Mouse (Mus musculus) forebrain, postnatal 0 days (tissue): ENCODE data around the gene H6pd. TPM values are rescaled to one million over a fixed set of nuclear protein-coding genes. Genes with fewer than 3 reads are reported as not detected.

Experiments used
- ATAC-seq: fragments of 200-750 bp; cut with Nextera tagmentation; 2 replicates; pipeline ENCODE4 v1.8.0; 2017; ENCODE audit warnings: mild to moderate bottlenecking, moderate library complexity
- DNase-seq: peaks from one replicate; pipeline ENCODE4 v3.0.0-alpha.2; 2015
- H3K27ac ChIP-seq: fragments of 300-500 bp; sonication (generic); 2 replicates; pipeline ENCODE4 v1.5.1; 2014; ENCODE audit warnings: low read depth, mild to moderate bottlenecking, antibody characterized with exemption, low read length, moderate library complexity, mixed read lengths
- H3K27me3 ChIP-seq: fragments of 300-500 bp; sonication (generic); 2 replicates; pipeline ENCODE4 v1.6.1; 2014; ENCODE audit warnings: mild to moderate bottlenecking, low read length, mixed read lengths; ENCODE audit not compliant: insufficient read depth
- H3K36me3 ChIP-seq: fragments of 300-500 bp; sonication (generic); 2 replicates; pipeline ENCODE4 v1.6.1; 2014; ENCODE audit warnings: mild to moderate bottlenecking, moderate library complexity; ENCODE audit not compliant: insufficient read depth
- H3K4me1 ChIP-seq: fragments of 300-500 bp; sonication (generic); 2 replicates; pipeline ENCODE4 v1.6.1; 2014; ENCODE audit warnings: antibody characterized with exemption; ENCODE audit not compliant: insufficient read depth
- H3K4me2 ChIP-seq: fragments of 300-500 bp; sonication (generic); 2 replicates; pipeline ENCODE4 v1.6.1; 2014; ENCODE audit warnings: low read depth, mild to moderate bottlenecking, moderate library complexity
- H3K4me3 ChIP-seq: fragments of 300-500 bp; sonication (generic); 2 replicates; pipeline ENCODE4 v1.5.1; 2014; ENCODE audit warnings: low read depth, low read length, mixed read lengths
- H3K9ac ChIP-seq: fragments of 300-500 bp; sonication (generic); 2 replicates; pipeline ENCODE4 v1.6.1; 2014; ENCODE audit warnings: mild to moderate bottlenecking
- H3K9me3 ChIP-seq: fragments of 300-500 bp; sonication (generic); 2 replicates; pipeline ENCODE4 v1.6.1; 2016; ENCODE audit warnings: low read length
- CTCF ChIP-seq: sonication (generic); IDR thresholded peaks from 2 replicates; pipeline ENCODE4 v1.5.1; 2016; ENCODE audit warnings: antibody characterized with exemption, control low read depth, low read depth
- WGBS: fragments of 180-500 bp; shearing (Covaris S2); extraction: QIAGEN DNeasy Blood & Tissue Kit; methylation state at CpG from one replicate; pipeline ENCODE4 v1.1.7; 2014; 5-methylcytosine and 5-hydroxymethylcytosine counted together
- polyA plus RNA-seq: library from polyadenylated mRNA; unstranded; fragments of >200 nt; fragmentation: Nextera tagmentation; extraction: Ambion mirVana; gene quantifications from 2 replicates; pipeline ENCODE4 v1.2.1, GENCODE M21; 2015
- total RNA-seq: library from RNA; depleted of rRNA; stranded (reverse); fragments of >200 nt; gene quantifications from 2 replicates; pipeline ENCODE4 v1.2.3, GENCODE M21; 2014

H6pd gene
- total and polyA plus RNA-seq, 2 experiments from 2014 or later, result 3.1 to 8.4 TPM

- Histone ChIP-seq H3K27me3 (peaks cover 12% of the 10 kb centered on the region), H3K36me3 (no peaks in the 10 kb centered on the region), H3K4me3 (no peak overlapping the region), H3K4me2 (no peak overlapping the region), H3K9ac (no peak overlapping the region), H3K9me3 (no peaks in the 10 kb centered on the region), H3K27ac (no peak overlapping the region), H3K4me1 (no peaks in the 10 kb centered on the region)
- WGBS, result 52% methylated on average over 10 of the region's 10 CpGs
- DNase-seq (no peak), ATAC-seq (no peak)
- no peak for TF ChIP-seq CTCF
Observed at GRCm38 (mm10) chr4:149959816-149960215, 49.0 kb downstream of the H6pd start.

GRCm38 (mm10) chr4:149958566-149958965 is 50.3 kb downstream of the H6pd start:
- Histone ChIP-seq H3K4me3 (no peak overlapping the region), H3K9ac (no peak overlapping the region), H3K4me1 (no peaks in the 10 kb centered on the region), H3K27me3 (peaks cover 12% of the 10 kb centered on the region), H3K27ac (no peak overlapping the region), H3K9me3 (no peaks in the 10 kb centered on the region), H3K4me2 (no peak overlapping the region), H3K36me3 (no peaks in the 10 kb centered on the region)
- WGBS, result 1% methylated on average over 5 of the region's 5 CpGs
- ATAC-seq (peak; percentile 16; the same call in 1 of the 2 replicates), DNase-seq (peak; percentile 93)
- TF ChIP-seq CTCF, result peak; percentile 99

GRCm38 (mm10) chr4:149956048-149956447 is 52.8 kb downstream of the H6pd start:
- ATAC-seq (no peak), DNase-seq (no peak)
- Histone ChIP-seq H3K27ac (no peak overlapping the region), H3K4me2 (no peak overlapping the region), H3K9ac (no peak overlapping the region), H3K4me3 (no peak overlapping the region), H3K4me1 (peaks cover 5% of the 10 kb centered on the region; the same call in 1 of the 2 replicates), H3K27me3 (peaks cover 12% of the 10 kb centered on the region), H3K9me3 (no peaks in the 10 kb centered on the region), H3K36me3 (no peaks in the 10 kb centered on the region)
- 59% methylated on average over 13 of the region's 13 CpGs for WGBS
- TF ChIP-seq CTCF, result no peak

- peaks cover 5% of the 10 kb centered on the region; the same call in 1 of the 2 replicates for H3K4me1 ChIP-seq
- TF ChIP-seq CTCF, result no peak
- peak overlapping the region; percentile 90; the same call in 1 of the 2 replicates for H3K4me2 ChIP-seq
- H3K9me3 ChIP-seq, result no peaks in the 10 kb centered on the region
- 15% methylated on average over 15 of the region's 15 CpGs for WGBS
- no peak for ATAC-seq
- H3K27me3 ChIP-seq, result peaks cover 12% of the 10 kb centered on the region
- H3K36me3 ChIP-seq, result no peaks in the 10 kb centered on the region
- DNase-seq, result no peak
- H3K27ac ChIP-seq, result no peak overlapping the region
- no peak overlapping the region for H3K4me3 ChIP-seq
- H3K9ac ChIP-seq, result no peak overlapping the region
Observed at GRCm38 (mm10) chr4:149955631-149956030, 53.2 kb downstream of the H6pd start.

- H3K4me2 ChIP-seq, result peak within 1 kb of the TSS; percentile 90
- peaks cover 12% of the 10 kb centered on the region for H3K27me3 ChIP-seq
- peak within 1 kb of the TSS; percentile 57 for H3K4me3 ChIP-seq
- TF ChIP-seq CTCF, result no peak
- no peaks in the 10 kb centered on the region for H3K36me3 ChIP-seq
- peak; percentile 80 for ATAC-seq
- H3K4me1 ChIP-seq, result peaks cover 5% of the 10 kb centered on the region; the same call in 1 of the 2 replicates
- no peaks in the 10 kb centered on the region for H3K9me3 ChIP-seq
- peak within 1 kb of the TSS; percentile 57 for H3K9ac ChIP-seq
- no peak within 1 kb of the TSS for H3K27ac ChIP-seq
- WGBS, result 5% methylated on average over 50 of the region's 51 CpGs
- peak; percentile 87 for DNase-seq
Observed at GRCm38 (mm10) chr4:149954893-149955439, 53.9 kb downstream of the H6pd start, which contains the start of gene Spsb1. Gene Spsb1 (minus strand): TSS chr4:149955043.

GRCm38 (mm10) chr4:149953621-149954481 is 55.0 kb downstream of the H6pd start:
- H3K27me3 ChIP-seq, result peaks cover 12% of the 10 kb centered on the region
- H3K36me3 ChIP-seq, result no peaks in the 10 kb centered on the region
- ATAC-seq (peak; percentile 26), DNase-seq (peak; percentile 69)
- peak overlapping the region; percentile 90 for H3K4me2 ChIP-seq
- H3K4me3 ChIP-seq, result peak overlapping the region; percentile 57
- H3K9ac ChIP-seq, result peak overlapping the region; percentile 57
- no peak overlapping the region for H3K27ac ChIP-seq
- H3K4me1 ChIP-seq, result peaks cover 5% of the 10 kb centered on the region; the same call in 1 of the 2 replicates
- WGBS, result 5% methylated on average over 32 of the region's 32 CpGs
- H3K9me3 ChIP-seq, result no peaks in the 10 kb centered on the region
- no peak for TF ChIP-seq CTCF

GRCm38 (mm10) chr4:149952201-149952600 is 56.6 kb downstream of the H6pd start:
- peaks cover 5% of the 10 kb centered on the region; the same call in 1 of the 2 replicates for H3K4me1 ChIP-seq
- no peak for TF ChIP-seq CTCF
- 49% methylated on average over 9 of the region's 9 CpGs for WGBS
- H3K9ac ChIP-seq, result no peak overlapping the region
- peaks cover 12% of the 10 kb centered on the region for H3K27me3 ChIP-seq
- H3K4me3 ChIP-seq, result no peak overlapping the region
- H3K4me2 ChIP-seq, result no peak overlapping the region
- H3K27ac ChIP-seq, result no peak overlapping the region
- H3K9me3 ChIP-seq, result no peaks in the 10 kb centered on the region
- peak; percentile 34 for ATAC-seq
- DNase-seq, result no peak
- H3K36me3 ChIP-seq, result no peaks in the 10 kb centered on the region
